Mouse (Mus musculus) hindbrain, postnatal 0 days (tissue): Measurements from ENCODE around the gene Eif2b4. TPM values are rescaled to one million over a fixed set of nuclear protein-coding genes. Genes with fewer than 3 reads are reported as not detected.

Source experiments
- ATAC-seq: fragments of 200-750 bp; cut with Nextera tagmentation; 2 replicates; pipeline ENCODE4 v1.8.0; 2017; ENCODE audit warnings: mild to moderate bottlenecking, moderate TSS enrichment, moderate library complexity
- DNase-seq: peaks from one replicate; pipeline ENCODE4 v3.0.0-alpha.2; 2015; ENCODE audit warnings: low spot score
- H3K27ac ChIP-seq: fragments of 300-500 bp; sonication (generic); 2 replicates; pipeline ENCODE4 v1.5.1; 2014; ENCODE audit warnings: mild to moderate bottlenecking
- H3K27me3 ChIP-seq: fragments of 300-500 bp; sonication (generic); 2 replicates; pipeline ENCODE4 v1.6.1; 2014; ENCODE audit warnings: low read length, mixed read lengths; ENCODE audit not compliant: insufficient read depth
- H3K36me3 ChIP-seq: fragments of 300-500 bp; sonication (generic); 2 replicates; pipeline ENCODE4 v1.6.1; 2014; ENCODE audit warnings: low read length, mixed read lengths; ENCODE audit not compliant: insufficient read depth
- H3K4me1 ChIP-seq: fragments of 300-500 bp; sonication (generic); 2 replicates; pipeline ENCODE4 v1.6.1; 2014; ENCODE audit warnings: antibody characterized with exemption, low read length, mixed read lengths; ENCODE audit not compliant: insufficient read depth
- H3K4me2 ChIP-seq: fragments of 300-500 bp; sonication (generic); 2 replicates; pipeline ENCODE4 v1.6.1; 2014; ENCODE audit warnings: low read depth, mild to moderate bottlenecking, low read length, moderate library complexity, mixed read lengths
- H3K4me3 ChIP-seq: fragments of 300-500 bp; sonication (generic); 2 replicates; pipeline ENCODE4 v1.5.1; 2014; ENCODE audit warnings: low read length
- H3K9ac ChIP-seq: fragments of 300-500 bp; sonication (generic); replicated peaks from 2 replicates; pipeline ENCODE4 v1.6.1; 2014; ENCODE audit warnings: mild to moderate bottlenecking, low read length, moderate library complexity, mixed read lengths
- H3K9me3 ChIP-seq: fragments of 300-500 bp; sonication (generic); 2 replicates; pipeline ENCODE4 v1.6.1; 2016; ENCODE audit warnings: low read length, mixed read lengths
- CTCF ChIP-seq: IDR thresholded peaks from 2 replicates; pipeline ENCODE4 v1.5.1; 2016; ENCODE audit warnings: antibody characterized with exemption, control low read depth, low read depth
- WGBS: fragments of 180-500 bp; shearing (Covaris S2); extraction: QIAGEN DNeasy Blood & Tissue Kit; methylation state at CpG from one replicate; pipeline ENCODE4 v1.1.7; 2014; 5-methylcytosine and 5-hydroxymethylcytosine counted together
- polyA plus RNA-seq: library from polyadenylated mRNA; unstranded; fragments of >200 nt; fragmentation: Nextera tagmentation; extraction: Ambion mirVana; gene quantifications from 2 replicates; pipeline ENCODE4 v1.2.1, GENCODE M21; 2015
- total RNA-seq: library from RNA; depleted of rRNA; stranded (reverse); fragments of >200 nt; gene quantifications from 2 replicates; pipeline ENCODE4 v1.2.3, GENCODE M21; 2014

Eif2b4 gene
- total and polyA plus RNA-seq, 2 experiments from 2014 or later = 31.7 to 78.1 TPM

DNA sequence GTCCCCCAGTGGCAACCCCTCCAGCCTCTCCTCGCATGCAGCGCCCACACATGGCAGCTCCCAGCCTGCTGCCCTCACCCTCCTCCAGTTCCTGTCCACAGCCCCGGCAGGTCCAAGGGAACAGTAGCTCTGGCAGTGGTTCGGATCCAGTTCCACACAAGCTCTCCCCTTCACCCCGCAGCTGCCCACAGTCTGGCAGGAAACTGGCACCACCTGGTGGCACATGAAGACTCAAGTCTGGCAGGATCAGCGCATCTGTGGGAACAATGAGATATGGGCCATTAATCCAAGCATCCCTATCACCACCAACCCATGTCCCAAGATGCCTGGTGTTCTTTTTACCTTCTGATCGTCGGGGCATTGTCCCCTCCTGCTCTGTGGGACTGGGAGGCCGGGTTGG lies 6.7 kb upstream of the Eif2b4 start:
- Histone ChIP-seq H3K27me3 (no peaks in the 10 kb centered on the region), H3K4me2 (no peak overlapping the region), H3K4me1 (peaks cover 5% of the 10 kb centered on the region; the same call in 1 of the 2 replicates), H3K27ac (no peak overlapping the region), H3K9ac (no peak overlapping the region), H3K4me3 (no peak overlapping the region), H3K36me3 (peaks cover 68% of the 10 kb centered on the region), H3K9me3 (peaks cover 5% of the 10 kb centered on the region; the same call in 1 of the 2 replicates)
- TF ChIP-seq CTCF = peak; percentile 55
- peak; percentile 31 for DNase-seq
- 78% methylated on average over 9 of the region's 9 CpGs for WGBS
- ATAC-seq = no peak

DNA sequence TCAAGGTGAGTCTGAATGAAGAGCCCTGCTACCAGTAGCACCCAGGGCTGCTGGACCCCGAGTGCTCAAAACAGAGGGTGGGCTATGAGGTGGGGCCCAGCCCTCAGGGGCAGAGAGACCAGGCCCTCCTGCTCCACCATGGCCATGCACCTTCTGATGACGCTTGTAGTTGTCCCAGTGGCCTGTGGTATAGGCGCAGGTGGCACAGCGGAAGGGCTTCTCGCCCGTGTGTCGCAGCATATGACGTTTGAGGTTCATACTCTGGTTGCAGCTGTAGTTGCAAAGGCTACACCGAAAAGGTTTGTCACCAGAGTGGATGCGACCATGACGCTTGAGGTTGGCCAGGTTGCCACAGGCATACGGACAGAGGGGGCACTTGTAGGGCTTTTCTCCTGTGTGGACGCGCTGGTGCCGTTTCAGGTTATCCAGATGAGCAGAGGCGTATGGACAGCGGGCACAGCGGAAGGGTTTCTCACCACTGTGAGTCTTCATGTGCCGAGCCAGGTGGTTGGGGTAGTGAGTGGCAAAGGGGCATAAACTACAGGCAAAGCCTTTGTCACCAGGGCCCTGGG lies 6.2 kb upstream of the Eif2b4 start:
- Histone ChIP-seq H3K4me3 (no peak overlapping the region), H3K9ac (no peak overlapping the region), H3K27me3 (no peaks in the 10 kb centered on the region), H3K4me2 (no peak overlapping the region), H3K27ac (no peak overlapping the region), H3K9me3 (peaks cover 5% of the 10 kb centered on the region; the same call in 1 of the 2 replicates), H3K4me1 (peaks cover 5% of the 10 kb centered on the region; the same call in 1 of the 2 replicates), H3K36me3 (peaks cover 69% of the 10 kb centered on the region)
- TF ChIP-seq CTCF = no peak
- DNase-seq = no peak
- 89% methylated on average over 19 of the region's 19 CpGs for WGBS
- ATAC-seq = no peak

DNA sequence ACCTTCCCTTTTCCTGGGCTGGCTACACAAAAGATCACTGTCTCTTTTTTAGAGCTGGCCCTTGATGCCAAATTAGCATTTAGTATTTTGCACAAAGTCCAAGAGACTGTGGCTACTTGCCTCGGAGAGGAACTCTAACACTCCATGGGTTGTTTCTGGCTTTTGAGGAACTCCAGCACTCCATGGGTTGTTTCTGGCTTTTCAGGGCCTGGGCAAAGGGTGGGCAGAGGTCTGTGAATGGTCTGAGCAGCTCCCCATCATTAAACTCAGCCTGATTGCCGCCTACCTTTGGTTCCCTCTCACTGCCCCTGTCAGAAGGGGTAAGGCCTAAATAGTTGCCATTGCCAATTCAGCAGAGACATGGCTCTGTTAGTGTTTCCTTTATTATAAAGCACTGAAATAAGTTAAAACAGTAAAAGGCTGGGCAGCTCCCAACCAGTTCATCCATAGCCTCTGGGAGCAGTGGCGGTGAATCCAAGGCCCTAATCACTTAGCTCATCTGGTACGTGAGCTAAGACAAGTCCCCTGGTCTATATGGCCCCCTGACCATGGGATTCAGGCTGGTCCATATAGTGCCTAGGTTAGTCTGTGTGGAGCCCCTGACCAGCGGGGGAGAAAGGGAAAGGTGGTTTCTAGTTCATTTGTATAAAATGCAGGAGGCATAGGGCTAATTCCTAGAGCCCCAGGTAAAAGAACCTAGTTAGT lies 5.5 kb upstream of the Eif2b4 start:
- Histone ChIP-seq H3K9me3 (peaks cover 5% of the 10 kb centered on the region; the same call in 1 of the 2 replicates), H3K36me3 (peaks cover 68% of the 10 kb centered on the region), H3K27ac (no peak overlapping the region), H3K4me1 (peaks cover 10% of the 10 kb centered on the region; the same call in 1 of the 2 replicates), H3K9ac (no peak overlapping the region), H3K4me2 (no peak overlapping the region), H3K27me3 (no peaks in the 10 kb centered on the region), H3K4me3 (no peak overlapping the region)
- WGBS = 79% methylated on average over 5 of the region's 5 CpGs
- TF ChIP-seq CTCF = no peak
- DNase-seq (no peak), ATAC-seq (no peak)

DNA sequence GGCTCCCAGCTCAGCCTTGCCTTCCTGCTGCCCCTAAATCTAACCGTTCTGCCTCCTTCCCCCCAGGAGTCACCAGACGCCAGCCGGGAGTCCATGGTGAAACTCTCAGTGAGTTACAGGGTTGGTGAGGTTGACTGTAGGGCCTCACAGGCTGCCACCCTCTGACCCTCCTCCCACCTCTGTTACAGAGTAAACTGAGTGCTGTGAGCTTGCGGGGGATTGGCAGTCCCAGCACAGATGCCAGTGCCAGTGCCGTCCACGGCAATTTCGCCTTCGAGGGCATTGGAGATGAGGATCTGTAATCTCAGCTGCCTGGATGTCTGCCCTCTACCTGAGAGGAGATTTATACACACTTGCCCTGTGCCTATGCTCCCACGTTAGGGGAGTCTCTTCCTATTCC lies 4.9 kb upstream of the Eif2b4 start:
- H3K27me3 ChIP-seq = no peaks in the 10 kb centered on the region
- DNase-seq = no peak
- no peak overlapping the region for H3K4me2 ChIP-seq
- no peak for TF ChIP-seq CTCF
- ATAC-seq = no peak
- no peak overlapping the region for H3K27ac ChIP-seq
- H3K9ac ChIP-seq = no peak overlapping the region
- peaks cover 5% of the 10 kb centered on the region; the same call in 1 of the 2 replicates for H3K9me3 ChIP-seq
- 83% methylated on average over 9 of the region's 9 CpGs for WGBS
- H3K36me3 ChIP-seq = peaks cover 62% of the 10 kb centered on the region
- H3K4me3 ChIP-seq = no peak overlapping the region
- peaks cover 11% of the 10 kb centered on the region; the same call in 1 of the 2 replicates for H3K4me1 ChIP-seq

DNA sequence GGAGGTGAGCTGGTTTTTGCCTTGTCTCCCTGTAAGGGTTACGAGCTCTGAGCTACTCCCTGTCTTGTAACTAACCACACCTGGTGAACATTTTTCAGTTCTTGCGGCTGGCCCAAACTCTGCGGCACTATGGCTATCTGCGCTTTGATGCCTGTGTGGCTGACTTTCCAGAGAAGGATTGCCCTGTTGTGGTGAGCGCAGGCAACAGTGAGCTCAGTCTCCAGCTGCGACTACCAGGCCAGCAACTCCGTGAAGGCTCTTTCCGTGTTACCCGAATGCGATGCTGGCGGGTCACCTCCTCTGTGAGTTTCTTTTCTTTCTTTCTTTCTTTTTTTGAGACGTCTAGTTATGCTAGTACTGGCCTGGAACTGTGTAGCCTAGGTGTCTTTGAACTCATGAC lies 3.8 kb upstream of the Eif2b4 start:
- no peak overlapping the region for H3K4me3 ChIP-seq
- no peak overlapping the region for H3K27ac ChIP-seq
- no peak overlapping the region for H3K9ac ChIP-seq
- H3K27me3 ChIP-seq = no peaks in the 10 kb centered on the region
- H3K4me1 ChIP-seq = peaks cover 9% of the 10 kb centered on the region
- peaks cover 59% of the 10 kb centered on the region for H3K36me3 ChIP-seq
- TF ChIP-seq CTCF = no peak
- peaks cover 5% of the 10 kb centered on the region; the same call in 1 of the 2 replicates for H3K9me3 ChIP-seq
- no peak overlapping the region for H3K4me2 ChIP-seq
- WGBS = 93% methylated on average over 12 of the region's 12 CpGs
- no peak for ATAC-seq
- no peak for DNase-seq

DNA sequence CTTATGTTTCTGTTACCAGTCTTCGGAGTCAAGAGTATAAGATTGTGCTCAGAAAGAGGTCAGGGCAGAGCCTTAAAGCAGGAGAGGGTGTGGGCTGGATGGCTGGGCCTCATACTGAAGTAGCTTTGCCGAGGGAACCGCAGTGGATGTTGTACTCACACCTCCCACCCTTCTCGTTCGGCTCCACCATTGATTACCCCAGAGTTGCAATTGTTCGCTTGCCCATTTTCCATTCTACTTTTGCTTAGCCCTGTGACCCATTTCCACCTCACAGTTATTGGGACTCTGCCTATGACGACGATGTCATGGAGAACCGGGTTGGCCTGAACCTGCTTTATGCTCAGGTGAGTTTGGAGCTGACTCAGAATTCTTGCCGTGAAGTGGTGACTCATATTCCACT lies 3.0 kb upstream of the Eif2b4 start:
- Histone ChIP-seq H3K27me3 (no peaks in the 10 kb centered on the region), H3K9me3 (peaks cover 5% of the 10 kb centered on the region; the same call in 1 of the 2 replicates), H3K4me2 (no peak overlapping the region), H3K9ac (no peak overlapping the region), H3K27ac (no peak overlapping the region), H3K36me3 (peaks cover 61% of the 10 kb centered on the region), H3K4me3 (no peak overlapping the region), H3K4me1 (peaks cover 13% of the 10 kb centered on the region)
- TF ChIP-seq CTCF = no peak
- ATAC-seq = no peak
- DNase-seq = no peak
- 93% methylated on average over 10 of the region's 10 CpGs for WGBS

DNA sequence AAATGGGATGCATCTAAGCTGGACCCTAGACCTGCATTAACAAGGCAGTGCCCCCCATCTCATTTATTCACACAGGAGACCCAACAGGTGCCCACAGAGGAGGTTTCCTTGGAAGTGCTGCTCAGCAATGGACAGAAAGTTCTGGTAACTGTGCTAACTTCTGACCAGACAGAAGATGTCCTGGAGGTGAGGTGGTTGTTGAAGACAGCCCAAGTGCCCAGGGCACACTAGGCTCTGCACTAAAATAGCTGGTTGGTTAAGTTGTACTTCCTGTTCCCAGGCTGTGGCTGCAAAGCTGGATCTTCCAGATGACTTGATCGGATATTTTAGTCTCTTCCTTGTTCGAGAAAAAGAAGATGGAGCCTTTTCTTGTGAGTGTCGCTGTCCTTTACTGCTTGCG lies 2.4 kb upstream of the Eif2b4 start:
- Histone ChIP-seq H3K4me1 (peaks cover 13% of the 10 kb centered on the region), H3K9me3 (peaks cover 5% of the 10 kb centered on the region; the same call in 1 of the 2 replicates), H3K4me2 (no peak overlapping the region), H3K36me3 (peaks cover 66% of the 10 kb centered on the region), H3K27ac (no peak overlapping the region), H3K9ac (no peak overlapping the region), H3K27me3 (no peaks in the 10 kb centered on the region), H3K4me3 (no peak overlapping the region)
- ATAC-seq (no peak), DNase-seq (no peak)
- 91% methylated on average over 4 of the region's 4 CpGs for WGBS
- no peak for TF ChIP-seq CTCF
